Mouse (Mus musculus): ENCODE data around the gene Hs3st1. TPM values are rescaled to one million over a fixed set of nuclear protein-coding genes. Genes with fewer than 3 reads are reported as not detected.

Gene Hs3st1
- polyA plus RNA-seq, 1 experiment = not detected

- WGBS = 54% methylated on average over 2 of the region's 2 CpGs
- Histone ChIP-seq H3K4me3 (ENCODE audit: insufficient read depth, low read depth, low read length) (no peak overlapping the region), H3K27ac (ENCODE audit: insufficient read depth, low read depth, low read length) (no peak overlapping the region), H3K4me1 (ENCODE audit: control insufficient read depth, insufficient read depth, low read length) (peaks cover 21% of the 10 kb centered on the region)
- TF ChIP-seq CTCF (IDR thresholded peaks at IDR 0.05; ENCODE audit: insufficient read depth, low read depth, low read length) (no peak), POLR2A (IDR thresholded peaks at IDR 0.05; ENCODE audit: insufficient read depth, low read depth, low read length) (no peak)
These were observed 137.8 kb downstream of the Hs3st1 start for GRCm38 (mm10) chr5:39617354-39617977.

DNA sequence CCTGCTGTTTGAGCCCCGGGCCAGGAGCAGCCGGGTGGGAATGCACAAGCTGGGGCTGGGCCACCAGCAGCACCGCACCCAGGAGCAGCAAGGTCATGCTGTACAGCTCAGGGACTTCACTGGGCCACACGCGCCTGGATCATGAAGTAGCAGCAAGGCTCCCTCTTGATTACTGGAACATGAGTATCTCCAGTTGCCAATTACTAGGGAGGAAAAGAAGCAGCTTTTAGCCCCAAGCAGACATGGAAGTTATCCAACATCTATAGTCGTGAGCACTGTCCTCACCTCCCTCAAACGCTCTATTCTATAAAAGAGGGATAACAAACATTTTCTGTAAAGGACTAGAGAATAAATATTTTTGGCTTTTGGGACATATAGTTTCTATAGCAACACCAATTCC lies 140.1 kb downstream of the Hs3st1 start:
- H3K27ac ChIP-seq (ENCODE audit: insufficient read depth, low read depth, low read length) = no peak overlapping the region
- H3K4me3 ChIP-seq (ENCODE audit: insufficient read depth, low read depth, low read length) = no peak overlapping the region
- TF ChIP-seq CTCF (IDR thresholded peaks at IDR 0.05; ENCODE audit: insufficient read depth, low read depth, low read length) (no peak), POLR2A (IDR thresholded peaks at IDR 0.05; ENCODE audit: insufficient read depth, low read depth, low read length) (no peak)
- H3K4me1 ChIP-seq (ENCODE audit: control insufficient read depth, insufficient read depth, low read length) = peaks cover 13% of the 10 kb centered on the region
- 67% methylated on average over 7 of the region's 7 CpGs for WGBS

DNA sequence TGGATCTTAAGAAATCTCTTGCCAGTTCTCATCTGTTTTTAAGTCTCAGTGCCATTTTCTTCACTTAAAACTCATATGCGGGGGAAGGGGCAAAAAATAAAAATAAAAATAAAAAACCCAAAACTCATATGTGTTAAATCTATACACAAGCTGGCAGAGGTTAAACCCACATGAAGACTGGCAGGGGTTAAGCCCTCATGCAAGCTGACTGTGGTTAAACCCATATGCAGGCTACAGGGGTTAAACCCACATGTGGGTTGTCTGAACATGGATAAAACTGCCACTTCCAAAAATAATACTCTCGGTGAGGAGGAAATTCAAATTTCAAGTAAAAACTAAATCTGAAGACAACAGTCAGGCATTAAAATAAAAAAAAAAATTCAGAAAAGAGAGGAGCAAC lies 141.7 kb downstream of the Hs3st1 start:
- TF ChIP-seq CTCF (IDR thresholded peaks at IDR 0.05; ENCODE audit: insufficient read depth, low read depth, low read length) = no peak
- TF ChIP-seq POLR2A (IDR thresholded peaks at IDR 0.05; ENCODE audit: insufficient read depth, low read depth, low read length) = no peak
- WGBS = 63% methylated on average over 2 of the region's 2 CpGs
- H3K4me1 ChIP-seq (ENCODE audit: control insufficient read depth, insufficient read depth, low read length) = peaks cover 12% of the 10 kb centered on the region
- no peak overlapping the region for H3K27ac ChIP-seq (ENCODE audit: insufficient read depth, low read depth, low read length)
- H3K4me3 ChIP-seq (ENCODE audit: insufficient read depth, low read depth, low read length) = no peak overlapping the region

DNA sequence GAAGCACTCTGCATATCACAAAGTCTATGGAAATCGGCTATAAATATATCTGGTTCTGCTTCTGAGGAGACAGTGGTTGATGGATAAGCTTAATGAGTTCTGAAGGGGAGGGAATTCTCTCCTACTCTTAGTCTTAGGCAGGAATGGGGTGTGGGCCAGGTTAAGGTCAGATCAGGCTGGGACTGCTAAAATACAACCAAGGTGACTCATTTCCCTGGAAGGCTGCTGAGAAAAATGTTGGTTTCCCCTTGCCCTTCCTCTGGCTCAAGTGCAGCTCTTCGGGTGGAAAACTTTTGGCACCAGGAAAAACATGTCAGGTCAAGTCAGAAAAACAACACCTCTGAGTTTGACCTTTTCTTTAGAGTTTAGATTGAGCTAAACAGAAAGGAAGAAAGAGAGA lies 143.0 kb downstream of the Hs3st1 start:
- TF ChIP-seq CTCF (IDR thresholded peaks at IDR 0.05; ENCODE audit: insufficient read depth, low read depth, low read length) (no peak), POLR2A (IDR thresholded peaks at IDR 0.05; ENCODE audit: insufficient read depth, low read depth, low read length) (no peak)
- H3K4me3 ChIP-seq (ENCODE audit: insufficient read depth, low read depth, low read length) = no peak overlapping the region
- no peak overlapping the region for H3K27ac ChIP-seq (ENCODE audit: insufficient read depth, low read depth, low read length)
- WGBS = 67% methylated on average over 2 of the region's 2 CpGs
- peaks cover 10% of the 10 kb centered on the region for H3K4me1 ChIP-seq (ENCODE audit: control insufficient read depth, insufficient read depth, low read length)

DNA sequence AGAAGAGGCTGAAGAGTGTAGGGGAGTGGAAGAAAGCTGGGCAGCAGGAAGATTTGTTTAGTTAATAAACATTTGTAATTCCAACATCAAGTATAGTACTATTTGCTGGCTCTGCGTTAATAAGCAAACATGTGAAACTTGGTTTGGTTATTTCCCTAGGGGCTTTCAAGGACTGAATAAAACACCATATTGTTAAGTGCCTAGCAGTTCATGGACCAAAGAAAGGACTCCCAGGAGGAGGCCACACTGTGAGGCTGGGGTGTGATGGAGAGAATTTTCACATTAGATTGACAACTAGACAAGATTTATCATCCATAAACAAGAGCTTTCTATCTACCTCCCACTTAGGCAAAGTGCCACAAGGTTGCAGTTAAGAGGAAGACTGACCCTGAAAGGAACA lies 147.0 kb downstream of the Hs3st1 start:
- Histone ChIP-seq H3K4me3 (ENCODE audit: insufficient read depth, low read depth, low read length) (no peak overlapping the region), H3K4me1 (ENCODE audit: control insufficient read depth, insufficient read depth, low read length) (no peaks in the 10 kb centered on the region), H3K27ac (ENCODE audit: insufficient read depth, low read depth, low read length) (no peak overlapping the region)
- 72% methylated on average over 1 of the region's 1 CpGs for WGBS
- TF ChIP-seq CTCF (IDR thresholded peaks at IDR 0.05; ENCODE audit: insufficient read depth, low read depth, low read length) (no peak), POLR2A (IDR thresholded peaks at IDR 0.05; ENCODE audit: insufficient read depth, low read depth, low read length) (no peak)

- TF ChIP-seq CTCF (IDR thresholded peaks at IDR 0.05; ENCODE audit: insufficient read depth, low read depth, low read length) = no peak
- TF ChIP-seq POLR2A (IDR thresholded peaks at IDR 0.05; ENCODE audit: insufficient read depth, low read depth, low read length) = no peak
- WGBS = 22% methylated on average over 2 of the region's 2 CpGs
These were observed 160.5 kb downstream of the Hs3st1 start for GRCm38 (mm10) chr5:39594737-39595136.

More at GRCm38 (mm10) chr5:39594737-39595136, 160.5 kb downstream of the Hs3st1 start:
- Histone ChIP-seq H3K27ac (ENCODE audit: insufficient read depth, low read depth, low read length) (no peak overlapping the region), H3K4me3 (ENCODE audit: insufficient read depth, low read depth, low read length) (no peak overlapping the region), H3K4me1 (ENCODE audit: control insufficient read depth, insufficient read depth, low read length) (no peaks in the 10 kb centered on the region)

All from olfactory bulb, adult 2 months (tissue).